Mouse (Mus musculus) myocyte (in vitro differentiated cells): ENCODE results near the gene Rab11fip4. TPM values are rescaled to one million over a fixed set of nuclear protein-coding genes. Genes with fewer than 3 reads are reported as not detected.

Experiments
- H3K27me3 ChIP-seq: one replicate; pipeline ENCODE4 v1.6.1; 2011; ENCODE audit not compliant: control insufficient read depth, insufficient read depth, insufficient read length
- H3K36me3 ChIP-seq: one replicate; pipeline ENCODE4 v1.6.1; 2011; ENCODE audit not compliant: control insufficient read depth, insufficient read depth
- H3K4me2 ChIP-seq: one replicate; pipeline ENCODE4 v1.6.1; 2011; ENCODE audit warnings: low read depth, control low read depth
- H3K4me3 ChIP-seq: one replicate; pipeline ENCODE4 v1.5.1; 2011; ENCODE audit warnings: mild to moderate bottlenecking, control low read depth, moderate library complexity
- H3K79me2 ChIP-seq: one replicate; pipeline ENCODE4 v1.6.1; 2011; ENCODE audit not compliant: control insufficient read depth, insufficient read depth
- H3ac ChIP-seq: one replicate; pipeline ENCODE4 v1.6.1; 2011; ENCODE audit not compliant: control insufficient read depth, insufficient read length
- CEBPB ChIP-seq: IDR thresholded peaks from 2 replicates; pipeline ENCODE4 v1.6.1; 2011; ENCODE audit warnings: mild to moderate bottlenecking, moderate library complexity; ENCODE audit not compliant: poor library complexity, insufficient read depth, severe bottlenecking
- E2F4 ChIP-seq: IDR thresholded peaks from one replicate; pipeline ENCODE4 v1.6.1; 2011; ENCODE audit warnings: mild to moderate bottlenecking, control low read depth, moderate library complexity; ENCODE audit not compliant: insufficient read depth
- MAX ChIP-seq: IDR thresholded peaks from one replicate; pipeline ENCODE4 v1.6.1; 2011; ENCODE audit warnings: low read depth, mild to moderate bottlenecking, control low read depth
- MYOD1 ChIP-seq, 3 experiments: IDR thresholded peaks; one replicate each; pipeline ENCODE4 v1.6.1; 2011; ENCODE audit warnings: control low read depth in 2 of 3, low read depth in 2 of 3, mild to moderate bottlenecking in 2 of 3, moderate library complexity in 1 of 3; ENCODE audit not compliant: insufficient read length in 2 of 3, control insufficient read depth in 1 of 3
- MYOG ChIP-seq, 3 experiments: IDR thresholded peaks; one replicate each; pipeline ENCODE4 v1.6.1; 2011; ENCODE audit warnings: control low read depth in 2 of 3, low read depth in 2 of 3, mild to moderate bottlenecking in 2 of 3; ENCODE audit not compliant: insufficient read length in 2 of 3, control insufficient read depth in 1 of 3, insufficient read depth in 1 of 3
- POLR2A ChIP-seq: IDR thresholded peaks from one replicate; pipeline ENCODE4 v1.6.1; 2011; ENCODE audit warnings: low read depth, mild to moderate bottlenecking, control low read depth, moderate library complexity; ENCODE audit not compliant: insufficient read length
- POLR2AphosphoS2 ChIP-seq: IDR thresholded peaks from one replicate; pipeline ENCODE4 v1.6.1; 2011; ENCODE audit warnings: low read depth, control low read depth; ENCODE audit not compliant: insufficient read length
- REST ChIP-seq: IDR thresholded peaks from one replicate; pipeline ENCODE4 v1.6.1; 2011; ENCODE audit warnings: mild to moderate bottlenecking, control low read depth, moderate library complexity; ENCODE audit not compliant: insufficient read depth, insufficient read length
- SRF ChIP-seq: IDR thresholded peaks from one replicate; pipeline ENCODE4 v1.6.1; 2011; ENCODE audit warnings: low read depth; ENCODE audit not compliant: control insufficient read depth, insufficient read length
- TCF12 ChIP-seq: IDR thresholded peaks from one replicate; pipeline ENCODE4 v1.6.1; 2011; ENCODE audit warnings: mild to moderate bottlenecking, control low read depth; ENCODE audit not compliant: poor library complexity, insufficient read depth, severe bottlenecking
- TCF3 ChIP-seq: IDR thresholded peaks from one replicate; pipeline ENCODE4 v1.6.1; 2011; ENCODE audit warnings: low read depth, control low read depth; ENCODE audit not compliant: insufficient read length
- USF1 ChIP-seq: IDR thresholded peaks from one replicate; pipeline ENCODE4 v1.6.1; 2011; ENCODE audit warnings: low read depth, mild to moderate bottlenecking, control low read depth, moderate library complexity
- polyA plus RNA-seq: library from polyadenylated mRNA; unstranded; fragments of >200 nt; fragmentation: generic; extraction: Trizol; gene quantifications from one replicate; pipeline ENCODE4 v1.2.1, GENCODE M21; 2012; ENCODE audit warnings: missing spikeins

The Rab11fip4 gene
- polyA plus RNA-seq, 1 experiment = 0.04 TPM

GRCm38 (mm10) chr11:79577741-79578140 lies 13.3 kb upstream of the Rab11fip4 start:
- Histone ChIP-seq H3K36me3 (peaks cover 17% of the 10 kb centered on the region), H3K27me3 (no peaks in the 10 kb centered on the region), H3ac (no peak overlapping the region), H3K4me2 (no peak overlapping the region), H3K4me3 (no peak overlapping the region), H3K79me2 (no peaks in the 10 kb centered on the region)
- TF ChIP-seq USF1 (no peak), MYOG (IDR thresholded peaks at IDR 0.05; ENCODE audit: control insufficient read depth in 1 of 3, insufficient read depth in 1 of 3, insufficient read length in 2 of 3, low read depth in 2 of 3) (no peak), POLR2A (no peak), TCF3 (no peak), POLR2AphosphoS2 (no peak), E2F4 (no peak), MAX (no peak), CEBPB (no peak), REST (no peak), SRF (no peak), MYOD1 (IDR thresholded peaks at IDR 0.05; ENCODE audit: control insufficient read depth in 1 of 3, insufficient read length in 2 of 3, low read depth in 2 of 3) (no peak), TCF12 (no peak)

- Histone ChIP-seq H3K4me2 (peak overlapping the region; percentile 2), H3ac (no peak overlapping the region), H3K79me2 (no peaks in the 10 kb centered on the region), H3K36me3 (peaks cover 7% of the 10 kb centered on the region), H3K4me3 (no peak overlapping the region), H3K27me3 (no peaks in the 10 kb centered on the region)
- no peak for TF ChIP-seq MYOD1 (IDR thresholded peaks at IDR 0.05; ENCODE audit: control insufficient read depth in 1 of 3, insufficient read length in 2 of 3, low read depth in 2 of 3)
- TF ChIP-seq USF1 = no peak
- no peak for TF ChIP-seq CEBPB
- TF ChIP-seq REST = no peak
- no peak for TF ChIP-seq MYOG (IDR thresholded peaks at IDR 0.05; ENCODE audit: control insufficient read depth in 1 of 3, insufficient read depth in 1 of 3, insufficient read length in 2 of 3, low read depth in 2 of 3)
- no peak for TF ChIP-seq TCF12
- no peak for TF ChIP-seq POLR2A
- no peak for TF ChIP-seq POLR2AphosphoS2
- TF ChIP-seq TCF3 = no peak
- no peak for TF ChIP-seq E2F4
- no peak for TF ChIP-seq MAX
- TF ChIP-seq SRF = no peak
Observed at GRCm38 (mm10) chr11:79580660-79581059, 10.4 kb upstream of the Rab11fip4 start.

- no peaks in the 10 kb centered on the region for H3K27me3 ChIP-seq
- no peaks in the 10 kb centered on the region for H3K79me2 ChIP-seq
- peaks cover 6% of the 10 kb centered on the region for H3K36me3 ChIP-seq
- no peak for TF ChIP-seq MYOG (IDR thresholded peaks at IDR 0.05; ENCODE audit: control insufficient read depth in 1 of 3, insufficient read depth in 1 of 3, insufficient read length in 2 of 3, low read depth in 2 of 3)
- TF ChIP-seq CEBPB = no peak
- TF ChIP-seq MYOD1 (IDR thresholded peaks at IDR 0.05; ENCODE audit: control insufficient read depth in 1 of 3, insufficient read length in 2 of 3, low read depth in 2 of 3) = no peak
- no peak for TF ChIP-seq POLR2A
- no peak for TF ChIP-seq E2F4
- H3ac ChIP-seq = no peak overlapping the region
- no peak overlapping the region for H3K4me3 ChIP-seq
- no peak overlapping the region for H3K4me2 ChIP-seq
Observed at GRCm38 (mm10) chr11:79581257-79581656, 9.8 kb upstream of the Rab11fip4 start.

- Histone ChIP-seq H3K4me3 (no peak overlapping the region), H3K79me2 (no peaks in the 10 kb centered on the region), H3K27me3 (peaks cover 5% of the 10 kb centered on the region), H3K36me3 (no peaks in the 10 kb centered on the region), H3K4me2 (no peak overlapping the region), H3ac (no peak overlapping the region)
- TF ChIP-seq MAX (no peak), MYOD1 (IDR thresholded peaks at IDR 0.05; ENCODE audit: control insufficient read depth in 1 of 3, insufficient read length in 2 of 3, low read depth in 2 of 3) (no peak), POLR2AphosphoS2 (no peak), POLR2A (no peak), MYOG (IDR thresholded peaks at IDR 0.05; ENCODE audit: control insufficient read depth in 1 of 3, insufficient read depth in 1 of 3, insufficient read length in 2 of 3, low read depth in 2 of 3) (no peak), REST (no peak), CEBPB (no peak), E2F4 (no peak), SRF (no peak), TCF3 (no peak), USF1 (no peak), TCF12 (no peak)
Observed at GRCm38 (mm10) chr11:79584191-79584590, 6.8 kb upstream of the Rab11fip4 start.
